Mouse (Mus musculus) cerebral cortex, adult 2 months (tissue): ENCODE results near the gene Dennd1a.

Source experiments
- WGBS: fragments of 180-500 bp; shearing (Covaris S2); methylation state at CpG from one replicate; pipeline ENCODE4 v1.1.7; 2018; 5-methylcytosine and 5-hydroxymethylcytosine counted together

The Dennd1a gene

DNA sequence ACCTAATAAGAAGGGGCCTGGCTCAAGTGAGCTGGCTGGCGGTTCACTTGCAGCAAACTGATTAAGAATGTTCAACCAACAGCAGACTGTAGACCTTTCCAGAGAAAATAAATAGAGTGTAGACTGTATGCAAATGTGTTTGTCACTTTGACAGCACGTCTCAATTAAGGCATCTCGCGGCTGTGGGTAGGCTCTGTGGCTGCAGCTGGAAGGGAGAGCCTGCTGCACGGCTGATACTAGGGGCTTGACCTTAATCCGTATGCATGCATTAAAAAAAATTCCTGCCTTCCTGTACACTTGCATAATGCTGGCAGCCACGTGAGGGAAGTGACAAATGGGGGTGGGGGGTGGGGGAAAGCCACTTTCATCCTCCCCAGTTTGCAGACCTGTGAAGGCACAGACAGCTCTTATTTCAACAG, 445.0 kb downstream of the Dennd1a start:
- 21% methylated on average over 7 of the region's 7 CpGs for WGBS

DNA sequence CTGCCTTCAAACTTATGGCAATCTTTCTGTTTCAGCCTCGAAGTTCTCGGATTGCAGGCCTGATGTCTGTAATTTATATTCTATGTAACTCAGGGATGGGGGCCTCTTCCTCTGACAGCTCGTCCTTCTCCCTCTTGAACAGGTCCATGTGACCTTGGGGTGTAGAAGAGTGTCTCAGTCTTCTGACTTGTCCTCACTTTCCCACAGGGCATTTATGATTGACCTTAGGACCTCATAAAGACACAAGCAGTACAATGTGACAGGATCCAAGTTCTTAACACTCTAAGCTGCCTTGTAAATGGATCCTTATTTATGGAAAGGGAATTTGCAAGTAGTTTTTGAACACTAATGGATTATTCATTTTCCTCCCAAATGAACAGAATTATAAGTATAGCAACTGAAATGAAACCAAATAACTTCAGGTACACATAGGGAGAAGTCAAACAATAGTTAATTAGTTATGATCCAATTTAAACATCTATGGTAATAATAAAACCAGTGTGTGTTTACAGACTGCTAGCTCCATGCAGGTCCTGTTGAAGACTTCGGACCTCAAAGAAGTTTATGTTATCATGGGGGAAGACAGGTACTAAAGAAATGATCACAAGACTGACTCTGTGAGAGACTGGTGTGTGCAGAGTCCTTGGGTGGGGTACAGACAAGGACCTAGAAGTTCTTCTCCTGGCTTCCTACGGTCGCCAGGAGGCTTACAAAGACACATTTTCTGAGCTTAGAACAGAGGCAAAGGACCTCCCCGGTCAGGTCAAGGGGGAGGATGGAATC, 448.8 kb downstream of the Dennd1a start:
- WGBS = 93% methylated on average over 7 of the region's 7 CpGs

DNA sequence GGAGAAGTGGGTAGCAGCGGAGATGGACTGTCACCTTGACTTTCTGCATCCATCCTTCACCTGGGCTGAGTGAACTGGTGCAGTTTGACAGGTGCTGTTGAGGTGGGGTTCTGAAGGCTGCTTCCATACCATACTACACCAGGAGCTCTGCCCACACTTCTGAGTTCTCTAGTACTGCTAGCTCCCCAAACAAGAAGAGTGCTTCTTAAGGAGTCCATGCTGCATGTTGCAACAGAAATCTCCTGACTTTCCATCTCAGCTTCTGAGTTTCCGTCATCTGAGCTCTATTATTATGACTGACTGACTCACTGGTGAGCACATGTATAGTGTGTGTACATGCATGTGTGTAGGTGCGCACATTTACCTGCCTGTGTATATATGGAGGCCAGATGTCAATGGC, 449.6 kb downstream of the Dennd1a start:
- 94% methylated on average over 3 of the region's 3 CpGs for WGBS

DNA sequence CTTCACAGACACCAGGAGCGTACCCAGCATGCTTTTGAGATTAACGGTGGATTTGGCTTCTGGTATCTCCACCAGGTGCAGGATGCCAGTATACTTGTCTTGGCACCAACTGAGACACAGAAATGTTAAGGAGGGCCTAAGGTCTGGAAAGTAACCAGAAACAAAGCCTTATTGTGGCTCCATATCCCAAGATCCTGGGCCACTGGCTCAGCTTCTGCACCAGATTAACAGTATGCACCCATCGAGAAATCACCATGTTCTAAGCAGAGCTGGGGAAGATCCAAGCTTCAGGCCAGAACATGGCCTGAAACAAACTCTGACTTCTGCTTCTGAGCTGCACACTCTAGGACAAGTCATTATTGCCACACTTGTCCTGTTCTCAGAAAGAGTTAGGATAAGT, 450.3 kb downstream of the Dennd1a start:
- 68% methylated on average over 3 of the region's 3 CpGs for WGBS

DNA sequence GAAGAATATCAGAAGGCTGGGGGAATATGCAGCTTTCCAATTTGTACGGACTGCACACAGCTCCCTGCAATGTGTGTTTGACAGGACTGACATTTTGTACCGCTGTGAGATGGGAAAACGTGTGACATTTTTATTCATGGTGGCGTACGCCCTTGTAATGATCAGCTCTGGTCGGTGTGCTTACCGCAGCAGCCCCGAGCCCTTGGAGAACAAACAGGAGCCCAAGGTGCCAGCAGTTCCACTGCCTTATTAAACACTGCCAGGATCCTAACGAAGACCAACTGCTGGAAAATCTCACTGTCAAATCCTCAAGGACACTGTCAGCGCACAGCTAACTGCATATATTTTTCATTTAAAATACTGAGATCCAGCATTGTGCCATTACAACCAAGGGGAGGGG, 454.9 kb downstream of the Dennd1a start:
- 81% methylated on average over 10 of the region's 10 CpGs for WGBS

DNA sequence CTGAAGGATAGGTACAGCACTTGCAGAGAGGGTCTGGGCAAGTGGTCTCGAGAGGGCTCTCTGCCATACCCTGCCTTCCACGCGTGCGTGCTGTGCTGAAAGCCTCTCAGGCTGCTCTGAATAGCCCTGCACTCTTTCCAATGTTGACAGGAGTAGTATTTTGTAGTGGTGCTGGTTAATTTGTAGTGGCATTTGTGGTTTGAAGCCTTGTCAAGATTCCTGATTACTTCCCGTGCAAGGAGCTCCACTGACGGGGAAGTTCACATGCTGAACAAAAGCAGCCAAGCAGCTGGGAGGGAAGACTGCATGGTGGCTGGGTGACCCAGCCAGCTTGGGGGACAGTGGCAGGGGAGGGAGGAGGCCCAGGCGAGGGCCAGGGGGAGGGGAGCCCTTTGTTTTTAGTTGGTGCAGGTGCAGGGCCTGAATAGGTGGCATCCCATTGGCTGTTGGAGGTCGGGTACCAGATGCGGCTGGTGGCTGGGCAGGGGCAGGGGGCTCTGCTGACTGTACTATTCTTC, 457.4 kb downstream of the Dennd1a start:
- WGBS = 74% methylated on average over 9 of the region's 9 CpGs

DNA sequence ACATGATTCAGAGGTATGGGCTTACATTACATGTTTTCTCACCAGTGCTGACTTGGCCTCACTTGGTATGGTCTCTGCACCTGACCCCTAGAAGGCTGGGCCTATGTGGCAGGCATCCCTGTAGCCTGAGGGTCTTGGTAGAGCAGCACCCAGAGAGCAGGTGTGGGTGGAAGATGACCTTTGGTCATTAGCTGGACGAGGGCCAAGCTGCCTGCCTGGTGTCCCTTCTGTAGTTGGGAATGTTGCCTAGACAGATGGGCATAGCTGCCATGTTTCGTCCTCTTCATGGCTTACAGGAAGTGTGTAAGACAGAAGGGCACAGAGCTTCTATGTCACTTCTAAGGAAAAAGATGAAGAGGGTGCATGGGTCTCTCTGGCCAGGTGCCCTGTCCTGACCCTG, 463.4 kb downstream of the Dennd1a start:
- 82% methylated on average over 2 of the region's 2 CpGs for WGBS

DNA sequence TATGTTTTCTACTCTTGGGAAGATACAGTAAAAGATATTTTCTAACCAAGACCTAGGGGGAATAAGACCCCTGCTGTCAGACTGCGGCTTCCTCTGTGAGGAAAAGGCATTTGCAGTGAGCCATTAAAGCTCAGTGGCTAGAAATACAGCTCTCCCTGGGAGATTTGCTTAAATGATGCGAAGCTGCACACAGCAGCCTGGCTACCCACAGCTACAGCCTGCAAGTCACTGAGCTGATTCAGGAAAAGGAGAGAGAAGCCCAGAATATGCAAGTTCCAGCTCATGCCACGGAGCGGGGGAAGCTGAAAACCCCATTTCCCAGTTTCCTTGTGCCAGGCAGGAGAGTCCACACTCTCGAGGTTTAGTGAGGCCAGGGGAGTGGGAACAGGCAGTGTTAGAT, 465.1 kb downstream of the Dennd1a start:
- 74% methylated on average over 5 of the region's 5 CpGs for WGBS

DNA sequence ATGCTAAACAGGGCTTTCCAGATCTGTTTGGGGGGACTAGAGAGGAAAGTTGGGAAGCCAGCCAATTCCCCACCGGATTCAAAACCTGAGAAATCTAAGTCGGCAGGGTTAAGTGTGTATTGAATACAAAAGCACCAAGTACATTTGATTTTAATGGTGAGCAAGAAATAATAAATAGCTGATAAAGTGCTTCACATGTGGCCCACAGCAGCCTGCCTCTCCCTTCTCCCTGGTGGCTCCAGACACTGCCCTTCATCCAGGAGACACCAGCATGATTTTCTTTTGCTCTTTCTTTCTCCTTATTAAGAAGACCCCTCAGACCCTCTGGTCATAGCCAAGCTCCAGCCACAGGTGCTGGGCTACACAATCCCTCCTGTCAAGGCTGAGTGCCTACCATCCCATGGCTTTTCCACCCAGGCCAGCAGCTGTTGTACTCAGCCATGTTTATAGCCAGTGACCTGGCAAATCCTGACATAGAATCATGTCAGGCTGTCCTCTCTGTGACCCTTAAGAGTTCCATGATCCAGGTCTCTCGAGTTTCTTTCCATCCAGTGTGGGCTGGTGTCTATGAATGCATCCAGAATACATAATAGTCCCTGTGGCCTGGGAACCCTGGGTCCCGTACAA, 467.6 kb downstream of the Dennd1a start:
- 68% methylated on average over 4 of the region's 4 CpGs for WGBS

DNA sequence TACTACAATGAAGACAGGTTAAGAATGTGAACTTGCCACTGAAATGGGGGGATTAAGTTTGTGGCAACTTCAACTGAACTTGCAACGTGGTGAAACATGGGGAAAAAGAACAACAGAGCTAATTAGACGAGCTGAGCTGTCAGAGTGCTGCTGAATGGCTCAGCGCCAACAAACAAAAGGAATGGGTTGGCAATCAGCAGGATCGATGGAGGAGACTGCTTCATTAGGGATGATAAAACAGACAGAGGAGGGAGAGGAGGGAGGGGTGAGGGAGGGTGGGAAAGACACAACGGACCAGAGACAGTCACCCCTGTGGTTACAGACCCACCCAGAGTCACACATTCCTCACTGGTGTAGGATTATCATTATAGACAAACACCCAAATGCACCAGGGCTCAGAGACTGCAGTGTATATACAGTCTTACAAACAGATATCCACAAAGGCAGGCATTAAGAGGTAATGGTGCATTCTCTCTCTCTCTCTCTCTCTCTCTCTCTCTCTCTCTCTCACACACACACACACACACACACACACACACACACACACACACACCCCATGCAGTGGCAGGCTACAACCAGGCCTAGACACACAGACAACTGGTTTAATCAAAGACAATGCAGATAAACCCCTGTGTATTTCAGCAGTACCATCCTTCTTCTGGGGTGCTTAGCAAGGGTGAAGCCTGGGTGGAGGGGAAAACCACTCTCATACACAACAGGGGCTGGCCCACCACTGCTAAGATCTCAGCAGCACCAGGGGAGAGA, 468.2 kb downstream of the Dennd1a start:
- 32% methylated on average over 5 of the region's 5 CpGs for WGBS

DNA sequence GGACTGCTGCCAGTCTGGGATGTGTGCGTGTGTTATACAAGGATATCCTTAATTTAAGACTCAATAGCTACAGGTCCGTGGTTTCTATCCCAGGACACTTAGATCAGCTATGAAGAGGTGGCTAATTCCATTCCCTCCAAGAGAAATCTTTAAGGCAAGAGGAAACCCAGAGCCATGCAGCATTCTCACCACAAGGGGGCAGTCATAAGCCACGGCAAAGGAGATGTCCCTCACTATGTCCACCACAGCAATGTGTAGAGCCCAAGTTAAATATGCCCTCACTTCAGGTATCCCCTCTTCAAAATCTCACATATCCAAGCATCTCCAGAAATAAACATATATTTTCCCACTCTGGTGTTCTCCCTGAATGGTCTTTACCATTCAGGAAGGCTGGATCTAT, 471.5 kb downstream of the Dennd1a start:
- WGBS = 13% methylated on average over 3 of the region's 3 CpGs

DNA sequence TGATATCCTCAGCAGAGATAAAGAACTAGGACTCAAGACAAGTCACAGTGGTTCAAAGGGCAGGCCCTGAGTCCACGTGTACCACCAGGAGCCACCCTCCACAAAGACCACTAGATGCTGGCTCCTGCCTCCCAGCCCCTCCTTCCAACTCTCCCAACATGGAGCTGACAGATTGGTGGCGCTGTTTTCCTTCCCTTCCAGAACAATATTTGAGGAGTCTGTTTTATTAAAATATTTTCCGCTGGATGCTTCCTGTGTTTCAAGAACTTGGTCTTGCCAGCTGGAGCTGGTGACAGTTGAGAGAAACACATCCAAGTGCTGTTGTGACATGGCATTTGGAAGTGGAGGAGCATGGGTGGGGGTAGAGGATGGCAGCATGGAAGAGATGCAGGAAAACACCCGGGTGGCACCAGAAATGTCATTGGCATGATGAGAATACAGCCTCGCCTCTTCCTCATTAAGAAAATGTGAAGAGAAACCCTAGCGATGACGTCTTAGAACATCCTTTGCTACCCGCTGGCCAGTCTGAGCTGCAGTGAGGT, 472.3 kb downstream of the Dennd1a start:
- WGBS = 62% methylated on average over 8 of the region's 8 CpGs

DNA sequence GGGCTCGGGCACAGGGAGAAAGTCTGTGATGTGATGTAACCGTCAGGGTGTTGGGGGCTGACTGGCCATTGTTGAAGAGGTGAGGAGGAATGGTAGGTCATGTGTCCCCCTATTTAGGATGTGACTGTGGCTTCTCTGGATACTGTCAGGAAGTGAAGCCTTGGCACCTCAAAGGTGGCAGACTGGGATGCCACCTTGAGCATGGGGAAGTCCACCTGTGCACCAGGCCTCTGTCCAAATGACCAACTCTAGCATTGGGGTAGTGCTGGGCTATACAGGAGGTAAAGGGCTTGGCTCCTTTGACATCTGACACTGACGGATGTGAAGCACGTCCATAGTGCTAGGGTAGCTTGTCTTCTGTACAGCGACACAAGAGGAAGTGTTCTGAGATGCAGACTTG, 474.8 kb downstream of the Dennd1a start:
- WGBS = 93% methylated on average over 5 of the region's 5 CpGs

DNA sequence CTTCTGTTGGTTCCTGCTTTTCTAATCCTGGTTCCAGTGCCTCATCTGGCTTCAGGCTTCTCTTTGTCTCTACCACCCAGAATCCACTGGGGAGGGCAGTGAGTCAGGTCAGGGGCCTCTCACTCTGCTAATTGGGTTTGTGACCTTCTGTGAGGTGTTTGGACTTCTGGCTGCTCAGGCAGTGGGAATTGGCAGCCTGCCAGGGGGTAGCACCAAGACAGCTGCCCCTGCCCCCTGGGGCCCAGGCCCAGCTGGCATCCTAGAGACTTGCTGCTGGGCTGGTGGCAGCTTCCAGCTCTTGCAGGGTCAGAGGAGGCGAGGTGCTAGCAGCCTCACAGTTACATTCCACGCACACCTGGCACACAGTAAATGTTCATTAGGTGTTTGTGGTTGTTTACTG, 475.5 kb downstream of the Dennd1a start:
- WGBS = 87% methylated on average over 2 of the region's 2 CpGs

DNA sequence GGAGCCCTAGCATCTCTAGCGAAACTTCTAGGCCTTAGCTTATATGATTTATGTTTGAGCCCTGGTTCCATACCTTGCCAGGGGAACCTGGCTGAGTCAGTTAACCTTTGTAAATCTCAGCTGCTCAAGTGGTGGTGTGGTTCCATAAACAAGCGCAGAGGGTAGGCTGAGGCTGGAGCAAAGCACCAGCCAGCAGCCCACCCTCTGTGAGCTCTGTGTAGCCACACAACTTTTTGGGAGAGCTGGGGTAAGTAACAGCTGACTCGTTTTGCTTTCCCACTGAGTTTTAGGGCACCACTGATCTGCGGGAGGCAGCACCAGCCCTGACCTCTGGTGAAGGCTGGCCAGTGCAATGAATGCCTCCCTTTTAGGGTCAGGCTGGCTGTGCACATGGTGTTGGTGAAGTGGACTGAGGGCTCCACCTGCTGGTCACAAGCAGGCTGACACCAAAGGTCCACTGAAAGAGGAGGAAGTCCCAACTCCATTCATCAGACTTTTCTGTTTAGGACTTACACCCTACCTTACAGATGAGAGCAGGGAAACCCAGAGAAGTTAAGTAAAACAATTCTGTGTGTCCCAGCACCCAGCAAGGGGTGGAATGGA, 484.5 kb downstream of the Dennd1a start:
- 57% methylated on average over 4 of the region's 4 CpGs for WGBS

DNA sequence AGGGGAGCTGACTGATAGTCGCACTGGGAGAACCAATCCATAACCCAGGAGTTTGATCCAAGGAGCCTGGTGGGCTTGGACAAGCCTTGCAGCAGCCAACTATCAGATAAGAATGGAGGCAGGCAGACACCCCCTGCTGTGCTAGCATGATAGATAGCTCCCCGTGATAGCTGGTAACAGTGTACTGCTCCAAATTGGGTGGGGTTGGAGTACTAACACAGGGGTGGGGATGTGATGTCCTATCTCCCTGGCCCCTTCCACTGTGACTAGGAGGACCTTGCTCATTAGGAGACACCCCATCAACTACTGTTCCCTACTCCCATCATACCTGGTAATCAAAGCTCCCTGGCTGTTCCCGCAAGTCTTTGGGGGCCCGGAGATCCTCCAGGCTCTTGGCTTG, 485.5 kb downstream of the Dennd1a start:
- 91% methylated on average over 4 of the region's 4 CpGs for WGBS

DNA sequence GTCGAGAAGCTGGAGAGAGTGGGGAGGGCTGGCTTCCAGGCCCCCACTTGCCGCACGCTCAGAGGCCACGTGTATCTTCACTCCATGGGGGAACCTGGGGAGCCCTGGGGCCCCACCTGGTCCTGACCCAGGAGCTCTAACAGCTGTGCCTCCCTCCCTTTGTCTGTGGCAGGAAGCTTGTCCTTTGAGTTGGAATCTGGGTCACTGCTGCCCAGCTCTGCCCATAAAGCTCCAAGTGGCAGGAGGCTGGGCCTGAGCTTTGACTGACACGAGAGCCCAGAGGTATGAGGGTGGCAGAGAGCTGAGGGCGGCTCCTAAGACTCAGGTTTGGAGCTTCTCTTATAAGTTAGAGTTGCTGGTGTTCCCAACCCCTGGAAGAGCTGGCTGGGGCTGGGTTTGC, 488.1 kb downstream of the Dennd1a start:
- 75% methylated on average over 6 of the region's 6 CpGs for WGBS

DNA sequence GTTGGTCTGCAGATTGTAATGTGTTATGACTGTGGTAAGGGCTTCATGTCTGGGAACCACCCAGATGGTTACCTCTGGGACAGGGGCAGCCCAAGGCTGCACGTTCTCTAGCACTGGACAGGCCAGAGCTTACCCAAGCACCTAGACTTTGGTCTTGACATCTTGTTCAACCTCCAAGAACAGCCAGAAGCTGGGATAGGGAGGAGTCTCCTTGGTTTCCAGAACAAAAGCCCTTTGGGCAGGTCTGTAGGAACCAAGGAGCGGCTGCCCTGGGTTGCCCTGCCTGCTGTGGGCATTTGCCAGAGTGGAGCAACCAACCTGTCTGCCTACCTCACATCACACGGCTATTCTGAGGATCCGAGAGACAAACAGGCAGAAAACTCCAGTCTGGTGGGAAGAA, 490.1 kb downstream of the Dennd1a start:
- WGBS = 92% methylated on average over 4 of the region's 4 CpGs

DNA sequence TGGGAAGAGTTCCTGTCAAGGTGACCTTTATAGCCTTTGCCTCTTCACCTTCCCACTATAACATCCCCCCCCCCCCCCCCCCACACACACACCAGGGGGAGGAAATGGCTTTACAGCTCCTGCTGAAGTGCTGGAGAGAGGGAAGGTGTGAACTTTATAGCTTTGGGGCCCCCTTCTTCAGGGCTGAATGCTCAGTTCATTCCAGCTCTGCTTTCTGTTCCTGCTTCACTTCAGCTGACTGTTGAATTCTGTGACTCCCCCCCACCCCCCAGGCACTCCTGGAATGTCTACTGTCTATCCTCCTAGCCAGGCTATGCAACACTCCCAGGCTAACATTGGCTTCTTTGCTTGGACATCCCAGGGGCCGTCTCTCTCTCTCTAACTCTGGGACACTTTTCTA, 491.2 kb downstream of the Dennd1a start:
- WGBS = 62% methylated on average over 1 of the region's 1 CpGs

DNA sequence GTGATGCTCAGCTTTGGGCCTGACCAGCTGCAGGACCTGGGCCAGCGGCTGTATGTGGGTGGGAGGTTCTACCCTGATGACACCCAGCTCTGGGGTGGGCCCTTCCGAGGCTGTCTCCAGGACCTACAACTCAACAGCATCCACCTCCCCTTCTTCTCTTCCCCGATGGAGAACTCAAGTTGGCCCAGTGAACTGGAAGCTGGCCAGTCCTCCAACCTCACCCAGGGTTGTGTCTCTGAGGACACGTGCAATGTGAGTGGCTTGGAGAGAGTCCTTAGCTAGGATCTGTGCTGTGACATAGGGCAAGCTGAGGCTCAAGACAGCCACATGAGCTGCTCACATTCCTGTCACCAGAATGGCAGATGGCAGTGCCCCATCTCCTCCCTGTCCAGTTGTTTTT, 495.9 kb downstream of the Dennd1a start:
- 82% methylated on average over 4 of the region's 4 CpGs for WGBS

DNA sequence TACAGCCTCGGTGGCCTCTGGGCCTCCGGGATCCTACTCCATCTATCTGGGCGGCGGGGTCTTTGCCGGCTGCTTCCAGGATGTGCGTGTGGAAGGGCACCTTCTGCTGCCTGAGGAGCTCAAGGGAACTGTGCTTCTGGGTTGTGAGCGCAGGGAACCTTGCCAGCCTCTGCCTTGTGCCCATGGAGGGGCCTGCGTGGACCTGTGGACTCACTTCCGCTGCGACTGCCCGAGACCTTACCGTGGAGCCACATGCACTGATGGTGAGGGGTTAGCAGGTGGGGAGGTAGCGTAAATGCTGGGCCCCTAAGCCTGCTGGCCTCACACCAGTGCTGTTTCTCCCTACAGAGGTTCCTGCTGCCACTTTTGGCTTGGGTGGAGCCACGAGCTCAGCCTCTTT, 496.5 kb downstream of the Dennd1a start:
- 94% methylated on average over 14 of the region's 14 CpGs for WGBS

DNA sequence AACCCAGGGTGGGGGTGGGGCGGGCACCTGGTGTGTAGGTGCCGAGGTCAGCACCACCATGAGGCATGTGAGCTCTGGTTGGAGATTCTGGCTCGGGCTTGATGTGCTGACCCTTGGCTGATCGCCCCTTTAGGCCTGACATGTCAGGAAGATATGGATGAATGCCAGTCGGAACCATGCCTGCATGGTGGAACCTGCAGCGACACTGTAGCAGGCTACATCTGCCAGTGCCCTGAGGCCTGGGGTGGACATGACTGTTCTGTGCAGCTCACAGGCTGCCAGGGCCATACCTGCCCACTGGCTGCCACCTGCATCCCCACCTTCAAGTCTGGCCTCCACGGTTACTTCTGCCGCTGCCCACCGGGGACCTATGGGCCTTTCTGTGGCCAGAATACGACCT, 497.2 kb downstream of the Dennd1a start:
- 87% methylated on average over 10 of the region's 10 CpGs for WGBS
